Mouse (Mus musculus) lung, postnatal 36 days (tissue): Measurements from ENCODE around the gene Hmgcll1.
A peak's percentile ranks its signal among the peaks of the same experiment; 100 is the strongest.

Experiments used
- DNase-seq: peaks from one replicate; pipeline ENCODE4 v3.0.0; 2022; ENCODE audit warnings: mixed read lengths

Gene Hmgcll1

GRCm38 (mm10) chr9:76014631-76015531 lies at the start of gene Hmgcll1:
Gene Hmgcll1, plus strand, starts transcription at chr9:76014855.
- no peak for DNase-seq

GRCm38 (mm10) chr9:75980097-75980496 lies 34.6 kb upstream of the Hmgcll1 start:
- no peak for DNase-seq

- DNase-seq: no peak
These were observed 33.5 kb upstream of the Hmgcll1 start for GRCm38 (mm10) chr9:75981139-75981538.

GRCm38 (mm10) chr9:75989491-75989890 lies 25.2 kb upstream of the Hmgcll1 start:
- DNase-seq: no peak

- no peak for DNase-seq
These were observed 15.8 kb upstream of the Hmgcll1 start for GRCm38 (mm10) chr9:75998791-75999350.

GRCm38 (mm10) chr9:76000876-76001858 lies 13.5 kb upstream of the Hmgcll1 start:
- DNase-seq: no peak

GRCm38 (mm10) chr9:76003066-76003465 lies 11.6 kb upstream of the Hmgcll1 start:
- no peak for DNase-seq

GRCm38 (mm10) chr9:76003637-76004036 lies 11.0 kb upstream of the Hmgcll1 start:
- peak; percentile 77 for DNase-seq

GRCm38 (mm10) chr9:76007342-76007970 lies 7.2 kb upstream of the Hmgcll1 start:
- DNase-seq: peak; percentile 82

GRCm38 (mm10) chr9:76013789-76014188 lies 866 bp upstream of the Hmgcll1 start:
- no peak for DNase-seq

- no peak for DNase-seq
These were observed 1.3 kb downstream of the Hmgcll1 start for GRCm38 (mm10) chr9:76015971-76016370.

- DNase-seq: peak; percentile 77
These were observed 1.9 kb downstream of the Hmgcll1 start for GRCm38 (mm10) chr9:76016506-76016905.

GRCm38 (mm10) chr9:76023551-76023973 lies 8.9 kb downstream of the Hmgcll1 start:
- DNase-seq: no peak

GRCm38 (mm10) chr9:76024277-76025246 lies 9.9 kb downstream of the Hmgcll1 start:
- peak; percentile 58 for DNase-seq

- no peak for DNase-seq
These were observed 15.0 kb downstream of the Hmgcll1 start for GRCm38 (mm10) chr9:76029471-76030199.

- DNase-seq: no peak
These were observed 20.4 kb downstream of the Hmgcll1 start for GRCm38 (mm10) chr9:76035058-76035457.

GRCm38 (mm10) chr9:76038327-76039103 lies 23.9 kb downstream of the Hmgcll1 start:
- DNase-seq: no peak

GRCm38 (mm10) chr9:76039711-76040110 lies 25.1 kb downstream of the Hmgcll1 start:
- DNase-seq: no peak

GRCm38 (mm10) chr9:76043341-76043740 lies 28.7 kb downstream of the Hmgcll1 start:
- DNase-seq: no peak

- DNase-seq: no peak
These were observed 46.3 kb downstream of the Hmgcll1 start for GRCm38 (mm10) chr9:76060935-76061334.
